Mouse (Mus musculus): ENCODE results near the gene Zbtb49.

GRCm38 (mm10) chr5:38220328-38220912 lies at the start of gene Zbtb49, which contains the start of gene Lyar:
- TF ChIP-seq GATA1 (IDR thresholded peaks at IDR 0.05; ENCODE audit: borderline replicate concordance, low read length): no peak
- TF ChIP-seq FLI1 (IDR thresholded peaks at IDR 0.05; ENCODE audit: low read length): no peak
